Mouse (Mus musculus): ENCODE data around the gene Atp5f1. TPM values are rescaled to one million over a fixed set of nuclear protein-coding genes. Genes with fewer than 3 reads are reported as not detected.
"Not testable (repeated sequence)": the region's sequence is repeated elsewhere in the genome, so short reads cannot be mapped to it uniquely, and the experiment has no call there.

Gene Atp5f1
- total RNA-seq, 2 experiments from 2014 or later, result 1,017 to 1,034 TPM

- intact Hi-C loops (cut with DNase I), result no loop called here
- DNase-seq, result no peak
Measured at GRCm38 (mm10) chr3:105932240-105933071, 27.4 kb downstream of the Atp5f1 start, which contains the start of gene I830077J02Rik. Gene I830077J02Rik (minus strand): TSS chr3:105932664.

- intact Hi-C loops (cut with DNase I), result no loop called here
Measured at GRCm38 (mm10) chr3:105931095-105931494, 28.8 kb downstream of the Atp5f1 start.

GRCm38 (mm10) chr3:105929821-105930220 lies 30.1 kb downstream of the Atp5f1 start:
- DNase-seq, result no peak
- intact Hi-C loops (cut with DNase I), result no loop called here

More at GRCm38 (mm10) chr3:105931095-105931494, 28.8 kb downstream of the Atp5f1 start:
- no peak for DNase-seq

GRCm38 (mm10) chr3:105928781-105929180 lies 31.1 kb downstream of the Atp5f1 start:
- no peak for DNase-seq
- intact Hi-C loops (cut with DNase I), result no loop called here

- DNase-seq, result no peak
- intact Hi-C loops (cut with DNase I), result no loop called here
Measured at GRCm38 (mm10) chr3:105928195-105928569, 31.7 kb downstream of the Atp5f1 start.

- intact Hi-C loops (cut with DNase I), result no loop called here
- no peak for DNase-seq
Measured at GRCm38 (mm10) chr3:105927561-105928194, 32.2 kb downstream of the Atp5f1 start.

- DNase-seq, result no peak
- intact Hi-C loops (cut with DNase I), result no loop called here
Measured at GRCm38 (mm10) chr3:105924616-105925015, 35.3 kb downstream of the Atp5f1 start.

GRCm38 (mm10) chr3:105921959-105922358 lies 37.9 kb downstream of the Atp5f1 start:
- intact Hi-C loops (cut with DNase I), result no loop called here
- no peak for DNase-seq

GRCm38 (mm10) chr3:105920743-105921142 lies 39.2 kb downstream of the Atp5f1 start:
- DNase-seq; intact Hi-C loops (cut with DNase I): not testable (repeated sequence)

- intact Hi-C loops (cut with DNase I), result no loop called here
- DNase-seq, result no peak
Measured at GRCm38 (mm10) chr3:105918355-105918745, 41.5 kb downstream of the Atp5f1 start.

- intact Hi-C loops (cut with DNase I), result no loop called here
- DNase-seq, result no peak
Measured at GRCm38 (mm10) chr3:105917656-105918354, 42.1 kb downstream of the Atp5f1 start.

- intact Hi-C loops (cut with DNase I); DNase-seq: not testable (repeated sequence)
Measured at GRCm38 (mm10) chr3:105916455-105916854, 43.4 kb downstream of the Atp5f1 start.

- no peak for DNase-seq
- intact Hi-C loops (cut with DNase I), result no loop called here
Measured at GRCm38 (mm10) chr3:105915281-105915680, 44.6 kb downstream of the Atp5f1 start.

- no peak for DNase-seq
- intact Hi-C loops (cut with DNase I), result no loop called here
Measured at GRCm38 (mm10) chr3:105913839-105914681, 45.8 kb downstream of the Atp5f1 start.

GRCm38 (mm10) chr3:105912097-105912880 lies 47.6 kb downstream of the Atp5f1 start:
- intact Hi-C loops (cut with DNase I), result no loop called here
- no peak for DNase-seq

GRCm38 (mm10) chr3:105910519-105911190 lies 49.2 kb downstream of the Atp5f1 start:
- intact Hi-C loops (cut with DNase I), result no loop called here
- no peak for DNase-seq

GRCm38 (mm10) chr3:105908976-105909375 lies 50.9 kb downstream of the Atp5f1 start:
- intact Hi-C loops (cut with DNase I), result no loop called here
- no peak for DNase-seq

GRCm38 (mm10) chr3:105907956-105908655 lies 51.8 kb downstream of the Atp5f1 start:
- intact Hi-C loops (cut with DNase I), result no loop called here
- DNase-seq, result no peak
